Mouse (Mus musculus) cerebellum, adult 2 months (tissue): Measurements from ENCODE around the gene Gm28051.

Experiments used
- CTCF ChIP-seq: fragments of 200-500 bp; IDR thresholded peaks from 2 replicates; pipeline ENCODE4 v1.5.1; 2011; ENCODE audit warnings: low read depth, mild to moderate bottlenecking, control low read depth, low read length, moderate library complexity, borderline replicate concordance; ENCODE audit not compliant: insufficient read depth
- POLR2A ChIP-seq: fragments of 200-500 bp; IDR thresholded peaks from 2 replicates; pipeline ENCODE4 v1.6.1; 2011; ENCODE audit warnings: low read length, control low read depth, borderline replicate concordance; ENCODE audit not compliant: insufficient read depth

DNA sequence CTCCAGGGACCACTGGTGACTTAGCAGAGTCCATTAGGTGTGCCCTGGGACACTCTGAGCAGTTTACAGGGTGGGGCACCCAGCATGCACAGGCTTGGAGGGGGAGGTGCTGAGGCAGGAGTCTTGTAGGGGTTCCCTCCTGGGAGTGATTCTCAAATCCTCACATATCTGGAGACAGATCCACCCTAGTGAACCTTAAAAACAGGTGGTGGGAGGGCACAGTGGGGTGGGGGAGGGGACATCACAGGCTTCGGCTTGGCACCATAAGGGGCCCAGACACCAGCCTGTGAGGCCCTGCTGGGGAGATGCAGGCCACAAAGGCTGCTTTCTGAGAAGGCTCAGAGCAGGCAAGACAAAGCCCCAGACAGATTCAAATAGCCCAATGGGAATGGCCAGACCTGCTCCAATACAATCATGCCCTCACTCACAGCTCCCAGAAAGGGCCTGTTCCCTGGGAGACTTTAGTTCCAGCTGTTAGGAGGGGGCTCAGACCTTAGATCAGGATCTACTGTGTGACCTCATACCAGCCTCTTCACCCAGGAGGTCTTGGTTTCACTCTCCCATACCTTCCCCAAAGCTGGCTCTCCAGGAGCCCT is 59.4 kb downstream of the Gm28051 start:
- TF ChIP-seq CTCF (no peak), POLR2A (no peak)
